Mouse (Mus musculus) hindbrain, embryonic 16.5 days (tissue): ENCODE data around the gene Gm21936. TPM values are rescaled to one million over a fixed set of nuclear protein-coding genes. Genes with fewer than 3 reads are reported as not detected.
"Not testable (repeated sequence)": the region's sequence is repeated elsewhere in the genome, so short reads cannot be mapped to it uniquely, and the experiment has no call there.

Source experiments
- ATAC-seq: fragments of 200-750 bp; cut with Nextera tagmentation; 2 replicates; pipeline ENCODE4 v1.8.0; 2017; ENCODE audit warnings: moderate TSS enrichment, moderate library complexity
- H3K27ac ChIP-seq: fragments of 300-500 bp; sonication (generic); 2 replicates; pipeline ENCODE4 v1.5.1; 2014; ENCODE audit warnings: low read depth, mild to moderate bottlenecking, control low read depth, low read length, moderate library complexity
- H3K27me3 ChIP-seq: fragments of 300-500 bp; sonication (generic); replicated peaks from 2 replicates; pipeline ENCODE4 v1.6.1; 2014; ENCODE audit warnings: low read length; ENCODE audit not compliant: control insufficient read depth, insufficient read depth
- H3K36me3 ChIP-seq: fragments of 300-500 bp; sonication (generic); 2 replicates; pipeline ENCODE4 v1.6.1; 2014; ENCODE audit warnings: mild to moderate bottlenecking, low read length, moderate library complexity, mixed read lengths; ENCODE audit not compliant: control insufficient read depth, insufficient read depth
- H3K4me1 ChIP-seq: fragments of 300-500 bp; sonication (generic); 2 replicates; pipeline ENCODE4 v1.6.1; 2014; ENCODE audit warnings: low read depth, low read length; ENCODE audit not compliant: control insufficient read depth, insufficient read depth
- H3K4me2 ChIP-seq: fragments of 300-500 bp; sonication (generic); 2 replicates; pipeline ENCODE4 v1.6.1; 2014; ENCODE audit warnings: mild to moderate bottlenecking, low read length, control low read depth, moderate library complexity
- H3K4me3 ChIP-seq: fragments of 300-500 bp; sonication (generic); 2 replicates; pipeline ENCODE4 v1.5.1; 2014; ENCODE audit warnings: mild to moderate bottlenecking, low read length, control low read depth, moderate library complexity
- H3K9ac ChIP-seq: fragments of 300-500 bp; sonication (generic); 2 replicates; pipeline ENCODE4 v1.6.1; 2014; ENCODE audit warnings: low read depth, mild to moderate bottlenecking, control low read depth, low read length, moderate library complexity
- H3K9me3 ChIP-seq: fragments of 300-500 bp; sonication (generic); 2 replicates; pipeline ENCODE4 v1.6.1; 2014; ENCODE audit warnings: mild to moderate bottlenecking, low read length, moderate library complexity; ENCODE audit not compliant: control insufficient read depth
- WGBS: fragments of 180-500 bp; shearing (Covaris S2); extraction: QIAGEN DNeasy Blood & Tissue Kit; methylation state at CpG from one replicate; pipeline ENCODE4 v1.1.7; 2014; 5-methylcytosine and 5-hydroxymethylcytosine counted together
- polyA plus RNA-seq: library from polyadenylated mRNA; unstranded; fragments of >200 nt; fragmentation: Nextera tagmentation; extraction: Ambion mirVana; gene quantifications from 2 replicates; pipeline ENCODE4 v1.2.1, GENCODE M21; 2015

The Gm21936 gene
- polyA plus RNA-seq, result not detected in 2 replicates

- not testable (repeated sequence) for H3K9ac ChIP-seq, H3K4me2 ChIP-seq, H3K27ac ChIP-seq, H3K4me1 ChIP-seq, H3K9me3 ChIP-seq, H3K27me3 ChIP-seq, H3K36me3 ChIP-seq, H3K4me3 ChIP-seq, ATAC-seq
- WGBS, result 94% methylated on average over 1 of the region's 1 CpGs
These were observed at the start of gene Gm21936 for GRCm38 (mm10) chr12:87795212-87795611. Gene Gm21936, plus strand, starts transcription at chr12:87795512.

GRCm38 (mm10) chr12:87775655-87776054 lies 19.7 kb upstream of the Gm21936 start, which contains the start of gene Gm21319:
Gene Gm21319, minus strand, starts transcription at chr12:87775755.
- not testable (repeated sequence) for H3K36me3 ChIP-seq, H3K27ac ChIP-seq, H3K9me3 ChIP-seq, ATAC-seq, H3K9ac ChIP-seq, H3K4me1 ChIP-seq, H3K27me3 ChIP-seq, H3K4me3 ChIP-seq, H3K4me2 ChIP-seq
- 91% methylated on average over 4 of the region's 4 CpGs for WGBS

GRCm38 (mm10) chr12:87797971-87798370 lies 2.7 kb downstream of the Gm21936 start:
- not testable (repeated sequence) for H3K27ac ChIP-seq, ATAC-seq, H3K4me3 ChIP-seq, H3K27me3 ChIP-seq, H3K9me3 ChIP-seq, H3K4me2 ChIP-seq, H3K4me1 ChIP-seq, H3K36me3 ChIP-seq, H3K9ac ChIP-seq
- WGBS, result 97% methylated on average over 3 of the region's 5 CpGs

- ATAC-seq, result not testable (repeated sequence)
These were observed 21.0 kb downstream of the Gm21936 start, which contains the start of gene BB287469 for GRCm38 (mm10) chr12:87816277-87816676. Gene BB287469, plus strand, starts transcription at chr12:87816577.

GRCm38 (mm10) chr12:87842239-87842638 lies 46.9 kb downstream of the Gm21936 start, which contains the start of gene Gm2001:
Gene Gm2001, minus strand, starts transcription at chr12:87842339.
- not testable (repeated sequence) for H3K4me2 ChIP-seq, H3K4me1 ChIP-seq, H3K36me3 ChIP-seq, H3K9me3 ChIP-seq, H3K4me3 ChIP-seq, H3K27ac ChIP-seq, H3K9ac ChIP-seq, H3K27me3 ChIP-seq, ATAC-seq
- WGBS, result 88% methylated on average over 1 of the region's 2 CpGs

More at GRCm38 (mm10) chr12:87816277-87816676, 21.0 kb downstream of the Gm21936 start, which contains the start of gene BB287469:
- not testable (repeated sequence) for H3K27ac ChIP-seq, H3K4me2 ChIP-seq, H3K9me3 ChIP-seq, H3K9ac ChIP-seq, H3K4me1 ChIP-seq, H3K4me3 ChIP-seq, H3K27me3 ChIP-seq, H3K36me3 ChIP-seq
- WGBS, result 90% methylated on average over 3 of the region's 6 CpGs

Other genes starting within 250 kb of the Gm21936 start
- gene Oog1, start 192.8 kb upstream of the Gm21936 start, polyA plus RNA-seq, result not detected in 2 replicates
- not detected in 2 replicates for gene Gm4027, start 176.6 kb upstream of the Gm21936 start, polyA plus RNA-seq
- gene Gm16381, start 150.9 kb upstream of the Gm21936 start, polyA plus RNA-seq, result not detected in 2 replicates
- gene Gm21319, start 19.8 kb upstream of the Gm21936 start, polyA plus RNA-seq, result not detected in 2 replicates
- not detected in 2 replicates for gene BB287469, start 21.1 kb downstream of the Gm21936 start, polyA plus RNA-seq
- gene Gm2001, start 46.8 kb downstream of the Gm21936 start, polyA plus RNA-seq, result not detected in 2 replicates
- not detected in 2 replicates for gene Gm2016, start 78.6 kb downstream of the Gm21936 start, polyA plus RNA-seq
- not detected in 2 replicates for gene Gm2022, start 99.9 kb downstream of the Gm21936 start, polyA plus RNA-seq
- gene Gm2035, start 124.3 kb downstream of the Gm21936 start, polyA plus RNA-seq, result not detected in 2 replicates
- gene Gm2042, start 158.6 kb downstream of the Gm21936 start, polyA plus RNA-seq, result not detected in 2 replicates
- gene Gm2075, start 216.3 kb downstream of the Gm21936 start, polyA plus RNA-seq, result not detected in 2 replicates
- not detected in 2 replicates for gene Gm6803, start 223.3 kb downstream of the Gm21936 start, polyA plus RNA-seq
- gene Gm2056, start 231.5 kb downstream of the Gm21936 start, polyA plus RNA-seq, result not detected in 2 replicates